Mouse (Mus musculus) midbrain, postnatal 0 days (tissue): ENCODE data around the gene Gm4871. TPM values are rescaled to one million over a fixed set of nuclear protein-coding genes. Genes with fewer than 3 reads are reported as not detected.
A peak's percentile ranks its signal among the peaks of the same experiment; 100 is the strongest.
"Not testable (repeated sequence)": the region's sequence is repeated elsewhere in the genome, so short reads cannot be mapped to it uniquely, and the experiment has no call there.

Experiments
- ATAC-seq: fragments of 200-750 bp; cut with Nextera tagmentation; 2 replicates; pipeline ENCODE4 v1.8.0; 2017; ENCODE audit warnings: moderate number of reproducible peaks, mild to moderate bottlenecking, moderate TSS enrichment, moderate library complexity; ENCODE audit not compliant: low FRiP score
- DNase-seq: peaks from one replicate; pipeline ENCODE4 v3.0.0-alpha.2; 2015; ENCODE audit warnings: low spot score
- H3K27ac ChIP-seq: fragments of 300-500 bp; sonication (generic); 2 replicates; pipeline ENCODE4 v1.5.1; 2014; ENCODE audit warnings: low read depth, mild to moderate bottlenecking, low read length, mixed read lengths
- H3K27me3 ChIP-seq: fragments of 300-500 bp; sonication (generic); 2 replicates; pipeline ENCODE4 v1.6.1; 2014; ENCODE audit warnings: low read length, control low read depth, mixed read lengths; ENCODE audit not compliant: insufficient read depth
- H3K36me3 ChIP-seq: fragments of 300-500 bp; sonication (generic); 2 replicates; pipeline ENCODE4 v1.6.1; 2014; ENCODE audit warnings: low read length, control low read depth, mixed read lengths; ENCODE audit not compliant: insufficient read depth
- H3K4me1 ChIP-seq: fragments of 300-500 bp; sonication (generic); 2 replicates; pipeline ENCODE4 v1.6.1; 2014; ENCODE audit warnings: mild to moderate bottlenecking, control low read depth, antibody characterized with exemption, low read length, mixed read lengths; ENCODE audit not compliant: insufficient read depth
- H3K4me2 ChIP-seq: fragments of 300-500 bp; sonication (generic); 2 replicates; pipeline ENCODE4 v1.6.1; 2014; ENCODE audit warnings: low read depth, mild to moderate bottlenecking, low read length, mixed read lengths; ENCODE audit not compliant: poor library complexity, severe bottlenecking
- H3K4me3 ChIP-seq: fragments of 300-500 bp; sonication (generic); 2 replicates; pipeline ENCODE4 v1.5.1; 2014; ENCODE audit warnings: low read depth, mild to moderate bottlenecking, low read length, moderate library complexity
- H3K9ac ChIP-seq: fragments of 300-500 bp; sonication (generic); replicated peaks from 2 replicates; pipeline ENCODE4 v1.6.1; 2014; ENCODE audit warnings: mild to moderate bottlenecking, low read length, moderate library complexity, mixed read lengths; ENCODE audit not compliant: poor library complexity, severe bottlenecking
- H3K9me3 ChIP-seq: fragments of 300-500 bp; sonication (generic); 2 replicates; pipeline ENCODE4 v1.6.1; 2016; ENCODE audit warnings: low read length, control low read depth
- CTCF ChIP-seq: IDR thresholded peaks from 2 replicates; pipeline ENCODE4 v1.5.1; 2016; ENCODE audit warnings: antibody characterized with exemption, mild to moderate bottlenecking
- WGBS: fragments of 180-500 bp; shearing (Covaris S2); extraction: QIAGEN DNeasy Blood & Tissue Kit; methylation state at CpG from one replicate; pipeline ENCODE4 v1.1.7; 2014; 5-methylcytosine and 5-hydroxymethylcytosine counted together
- polyA plus RNA-seq: library from polyadenylated mRNA; unstranded; fragments of >200 nt; fragmentation: Nextera tagmentation; extraction: Ambion mirVana; gene quantifications from 2 replicates; pipeline ENCODE4 v1.2.1, GENCODE M21; 2015
- total RNA-seq: library from RNA; depleted of rRNA; stranded (reverse); fragments of >200 nt; gene quantifications from 2 replicates; pipeline ENCODE4 v1.2.3, GENCODE M21; 2014; rRNA removed

Gm4871 gene
- total RNA-seq (not detected in 2 replicates), polyA plus RNA-seq (not detected in 2 replicates)

DNA sequence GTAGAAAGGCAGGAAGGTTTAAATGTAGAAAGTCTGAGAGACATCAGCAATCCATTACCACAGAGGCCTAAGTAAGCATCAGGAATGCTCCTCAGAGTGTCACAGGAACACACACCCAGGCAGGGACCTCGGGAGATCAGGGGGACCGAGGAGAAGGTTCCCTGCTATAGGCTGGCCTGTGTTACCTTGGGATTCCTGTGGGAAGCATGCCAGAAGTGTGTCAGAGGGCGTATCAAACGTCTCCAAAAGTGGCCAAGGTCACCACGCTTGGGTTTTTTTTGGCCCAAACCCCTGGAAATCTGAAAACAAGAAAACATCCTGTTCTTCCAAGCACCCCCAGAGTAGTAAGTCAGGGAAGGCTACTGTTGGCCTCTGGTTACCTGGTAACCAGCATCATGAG lies at the start of gene Gm4871:
Gene Gm4871, minus strand, starts transcription at position 364 of the 400 bp plus-strand sequence.
- ATAC-seq, DNase-seq, H3K9me3 ChIP-seq, H3K27me3 ChIP-seq, H3K4me3 ChIP-seq, H3K9ac ChIP-seq, H3K4me2 ChIP-seq, H3K27ac ChIP-seq, H3K36me3 ChIP-seq, H3K4me1 ChIP-seq: not testable (repeated sequence)
- WGBS = 70% methylated on average over 5 of the region's 5 CpGs

DNA sequence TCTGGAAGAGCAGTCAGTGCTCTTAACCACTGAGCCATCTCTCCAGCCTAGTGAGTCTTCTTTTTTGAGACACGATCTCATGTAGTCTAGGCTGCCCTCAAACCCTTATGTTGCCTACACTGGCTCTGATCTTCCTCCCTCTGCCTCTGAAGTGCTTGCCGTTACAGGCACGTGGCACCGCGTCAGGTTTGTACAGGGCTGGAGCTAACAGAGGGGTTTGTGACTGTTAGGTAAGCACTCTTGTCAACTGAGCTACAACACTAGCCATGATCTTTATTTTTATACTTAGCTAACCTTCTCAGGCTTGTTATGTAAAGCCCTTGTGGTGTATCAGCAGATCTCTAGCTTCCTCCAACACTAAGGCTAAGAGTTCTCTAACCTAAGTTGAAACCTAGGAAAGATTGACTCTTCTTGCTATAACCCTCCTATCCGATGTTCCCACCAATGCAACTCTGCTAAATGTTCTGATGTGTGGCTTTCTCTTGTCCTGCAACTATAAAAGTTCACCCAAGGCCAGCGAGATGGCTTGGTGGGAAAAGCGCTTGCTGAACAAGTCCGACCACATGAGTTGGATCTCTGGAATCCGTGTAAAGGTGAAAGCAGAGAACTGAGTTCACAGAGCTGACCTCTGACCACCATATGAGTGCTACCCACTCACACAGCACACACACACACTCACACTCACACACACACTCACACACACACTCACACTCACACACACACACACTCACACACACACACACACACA lies 49.5 kb upstream of the Gm4871 start:
- no peaks in the 10 kb centered on the region for H3K27me3 ChIP-seq
- DNase-seq (no peak), ATAC-seq (no peak)
- H3K4me1 ChIP-seq = peaks cover 7% of the 10 kb centered on the region; the same call in 1 of the 2 replicates
- no peaks in the 10 kb centered on the region for H3K36me3 ChIP-seq
- no peak overlapping the region for H3K27ac ChIP-seq
- H3K4me2 ChIP-seq = no peak overlapping the region
- no peak for TF ChIP-seq CTCF
- H3K9me3 ChIP-seq = no peaks in the 10 kb centered on the region
- no peak overlapping the region for H3K4me3 ChIP-seq
- no peak overlapping the region for H3K9ac ChIP-seq
- 97% methylated on average over 10 of the region's 10 CpGs for WGBS

DNA sequence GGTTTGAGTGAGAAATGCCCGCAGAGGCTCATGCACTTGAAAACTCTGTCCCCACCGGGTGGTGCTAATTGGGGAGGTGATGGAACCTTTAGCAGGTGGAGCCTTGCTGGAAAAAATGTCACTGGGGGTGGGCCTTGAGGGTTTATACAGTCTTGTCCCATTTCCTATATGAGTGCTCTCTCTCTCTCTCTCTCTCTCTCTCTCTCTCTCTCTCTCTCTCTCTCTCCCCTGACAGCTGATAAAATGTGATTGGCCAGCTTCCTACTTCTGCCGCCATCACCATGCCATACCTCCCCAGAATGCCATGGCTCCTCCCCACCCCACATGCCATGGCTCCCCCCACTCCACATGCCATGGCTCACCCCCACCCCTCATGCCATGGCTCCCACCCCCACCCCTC lies 42.5 kb upstream of the Gm4871 start:
- ATAC-seq (no peak), DNase-seq (no peak)
- TF ChIP-seq CTCF = no peak
- Histone ChIP-seq H3K27me3 (no peaks in the 10 kb centered on the region), H3K4me1 (no peaks in the 10 kb centered on the region), H3K4me2 (no peak overlapping the region), H3K9ac (no peak overlapping the region), H3K36me3 (no peaks in the 10 kb centered on the region), H3K4me3 (no peak overlapping the region), H3K27ac (no peak overlapping the region), H3K9me3 (no peaks in the 10 kb centered on the region)
- 62% methylated on average over 3 of the region's 3 CpGs for WGBS

DNA sequence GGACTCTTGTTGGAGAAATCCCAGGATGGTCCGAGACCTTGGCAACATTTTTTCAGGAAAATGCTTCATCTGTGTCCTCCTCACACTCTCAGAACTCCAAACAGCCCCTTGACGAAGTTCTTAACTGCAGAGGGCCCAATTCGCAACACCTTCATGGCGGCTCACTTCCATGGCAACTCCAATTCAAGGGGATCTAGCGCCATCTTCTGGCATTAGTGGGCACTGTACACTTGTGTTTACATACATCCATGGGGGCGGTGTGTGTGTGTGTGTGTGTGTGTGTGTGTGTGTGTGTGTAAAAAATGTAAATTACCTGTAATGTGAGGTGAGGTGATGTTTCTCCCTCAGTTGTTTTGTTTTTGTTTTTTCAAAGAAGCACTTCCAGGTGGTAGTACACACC lies 38.8 kb upstream of the Gm4871 start:
- peak; percentile 17 for DNase-seq
- H3K27ac ChIP-seq = no peak overlapping the region
- H3K4me1 ChIP-seq = no peaks in the 10 kb centered on the region
- no peak overlapping the region for H3K4me3 ChIP-seq
- no peak overlapping the region for H3K9ac ChIP-seq
- H3K9me3 ChIP-seq = no peaks in the 10 kb centered on the region
- peak; percentile 62 for TF ChIP-seq CTCF
- no peak overlapping the region for H3K4me2 ChIP-seq
- WGBS = 48% methylated on average over 6 of the region's 6 CpGs
- H3K36me3 ChIP-seq = no peaks in the 10 kb centered on the region
- no peaks in the 10 kb centered on the region; the same call in 1 of the 2 replicates for H3K27me3 ChIP-seq
- no peak for ATAC-seq

DNA sequence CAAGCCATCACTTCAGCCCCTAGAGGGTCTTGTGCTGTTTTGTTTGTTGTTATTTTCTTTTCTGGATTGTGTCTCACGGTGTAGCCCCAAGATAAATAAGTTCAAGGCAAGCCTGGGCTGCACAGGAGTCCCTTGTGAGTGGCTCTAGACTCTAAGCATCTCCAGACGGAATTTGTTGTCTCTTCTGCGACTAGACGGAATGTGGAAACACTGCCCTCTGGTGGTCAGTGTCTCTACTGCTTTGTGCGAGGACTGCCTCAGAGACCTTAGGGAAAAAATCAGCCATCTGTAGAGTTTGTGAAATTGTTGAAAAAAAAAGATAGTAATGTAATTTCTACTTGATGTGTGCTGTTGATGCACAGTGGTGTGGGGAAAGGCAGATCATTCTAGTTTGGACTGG lies 37.2 kb upstream of the Gm4871 start:
- Histone ChIP-seq H3K4me3 (no peak overlapping the region), H3K9ac (no peak overlapping the region), H3K27ac (no peak overlapping the region), H3K36me3 (no peaks in the 10 kb centered on the region), H3K9me3 (no peaks in the 10 kb centered on the region), H3K27me3 (no peaks in the 10 kb centered on the region; the same call in 1 of the 2 replicates), H3K4me2 (no peak overlapping the region), H3K4me1 (no peaks in the 10 kb centered on the region)
- under 1% methylated on average over 5 of the region's 5 CpGs for WGBS
- ATAC-seq (no peak), DNase-seq (peak; percentile 88)
- peak; percentile 94 for TF ChIP-seq CTCF

DNA sequence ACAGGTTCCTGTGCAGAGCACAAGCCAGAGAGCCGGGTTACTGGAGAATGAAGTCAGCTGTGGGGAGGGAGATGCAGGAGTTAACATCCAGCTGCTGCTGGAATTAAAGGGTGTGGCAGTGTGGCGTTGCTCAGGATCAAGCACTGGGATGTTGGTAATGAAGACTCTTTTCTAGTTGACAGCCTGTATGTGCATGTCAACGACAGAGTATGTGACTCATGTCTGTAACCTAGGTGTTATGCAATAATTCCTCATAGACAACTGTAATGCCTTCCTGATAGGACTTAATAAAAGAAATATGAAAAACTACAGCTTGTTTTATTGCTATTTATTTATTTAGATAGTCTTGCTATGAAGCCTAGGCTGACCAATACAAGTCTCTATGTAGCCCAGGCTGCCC lies 36.3 kb upstream of the Gm4871 start:
- H3K36me3 ChIP-seq = no peaks in the 10 kb centered on the region
- H3K9me3 ChIP-seq = no peaks in the 10 kb centered on the region
- no peaks in the 10 kb centered on the region for H3K4me1 ChIP-seq
- no peak overlapping the region for H3K27ac ChIP-seq
- WGBS = 65% methylated on average over 3 of the region's 3 CpGs
- H3K27me3 ChIP-seq = no peaks in the 10 kb centered on the region; the same call in 1 of the 2 replicates
- DNase-seq = no peak
- H3K4me2 ChIP-seq = no peak overlapping the region
- TF ChIP-seq CTCF = no peak
- no peak overlapping the region for H3K4me3 ChIP-seq
- no peak overlapping the region for H3K9ac ChIP-seq
- no peak for ATAC-seq
